Mouse (Mus musculus) cerebellum, postnatal 14 days (tissue): ENCODE data around the gene Pex10.

Source experiments
- DNase-seq, 2 experiments: peaks; one replicate each; pipeline ENCODE4 v3.0.0; 2021; ENCODE audit warnings: mixed read lengths in 2 of 2

Gene Pex10

DNA sequence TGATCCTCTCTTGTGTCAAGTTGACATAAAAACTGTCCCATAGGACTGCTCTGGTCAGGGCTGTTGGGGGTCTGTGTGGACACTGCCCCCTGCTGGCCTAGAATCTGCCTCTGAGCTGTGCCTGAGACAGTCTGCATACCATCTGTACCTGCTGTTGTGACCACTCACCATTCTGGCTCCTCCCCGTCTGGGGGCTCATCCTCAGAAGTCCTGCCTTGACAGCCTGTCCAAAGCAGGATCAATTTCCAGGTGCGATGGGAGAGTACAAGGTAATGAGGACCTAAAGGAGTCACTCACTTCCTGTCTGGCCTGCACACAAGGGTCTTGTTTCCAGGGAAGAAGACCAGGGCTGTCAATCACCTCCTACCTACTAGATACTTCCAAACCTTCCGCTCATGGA is 27.7 kb downstream of the Pex10 start:
- peak; percentile 67 for DNase-seq

DNA sequence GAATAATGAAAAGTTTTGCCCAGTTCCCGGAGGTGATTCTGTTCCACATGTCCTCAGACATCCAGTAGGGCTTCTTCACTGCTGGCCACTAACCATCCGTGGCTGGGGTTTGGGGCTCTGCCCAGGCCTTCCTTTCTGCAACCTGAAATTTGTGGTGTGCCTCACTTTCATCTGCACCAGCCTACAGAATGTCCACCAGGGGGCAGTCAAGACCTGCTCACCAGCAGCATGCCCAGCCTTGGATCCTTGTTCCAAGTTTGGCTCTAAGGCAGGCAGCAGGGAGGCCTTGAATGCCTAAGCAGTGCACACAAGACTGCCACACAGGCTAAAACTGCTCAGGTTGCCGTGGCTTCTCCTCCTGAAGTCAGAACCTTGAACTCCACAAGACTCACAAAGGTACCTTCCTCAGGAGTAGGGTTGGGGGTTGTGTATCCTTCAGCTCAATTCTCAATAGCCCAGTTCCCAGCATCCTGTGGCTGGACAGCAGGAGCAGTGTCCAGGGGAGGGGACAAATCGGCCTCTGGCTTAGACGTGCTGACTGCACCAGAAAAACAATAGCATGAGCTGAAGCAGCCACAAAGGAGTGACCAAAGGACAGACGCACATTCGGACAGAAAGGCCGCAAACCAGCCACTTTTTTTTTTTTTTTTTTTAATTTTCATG is 28.6 kb downstream of the Pex10 start:
- peak; percentile 95 to 96 for DNase-seq

DNA sequence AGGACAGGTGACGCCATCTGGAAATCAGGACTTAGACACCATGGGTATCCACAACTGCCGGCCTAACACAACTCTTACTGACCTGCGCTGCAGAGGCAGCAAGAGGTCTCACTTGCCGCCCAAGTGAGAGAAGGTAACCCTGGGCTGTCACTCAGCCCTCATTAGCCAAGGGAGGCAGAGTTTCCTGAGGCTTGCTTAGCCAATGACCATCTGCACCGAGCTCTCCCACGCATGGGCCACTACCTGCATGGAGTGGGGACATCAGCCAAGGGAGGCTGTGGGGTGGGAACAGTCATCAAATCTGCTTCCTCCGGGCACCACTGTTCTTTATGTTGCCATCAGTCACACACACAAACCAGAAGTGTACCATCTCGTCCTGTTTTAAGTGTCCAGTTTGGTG is 29.2 kb downstream of the Pex10 start:
- DNase-seq = peak; percentile 59 to 74

DNA sequence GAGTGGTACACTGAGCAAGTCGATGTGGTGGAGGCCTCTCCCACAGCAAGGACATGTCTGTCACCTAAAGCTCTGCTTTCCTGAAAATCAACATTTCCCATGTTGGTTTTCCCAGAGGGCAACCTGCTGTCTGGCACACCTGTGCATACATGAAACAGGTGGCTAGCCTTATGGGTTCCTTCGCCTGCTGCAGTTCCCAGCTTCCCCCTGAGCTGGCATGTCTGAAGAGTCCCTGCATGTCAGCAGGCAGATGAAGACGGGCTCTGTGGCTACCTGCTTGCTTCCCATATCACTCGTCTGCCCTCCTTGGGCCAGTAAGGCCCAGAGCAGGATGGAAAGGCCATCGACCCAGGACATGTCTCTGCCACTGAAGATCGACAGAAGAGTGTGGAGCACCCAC is 30.6 kb downstream of the Pex10 start:
- no peak for DNase-seq

DNA sequence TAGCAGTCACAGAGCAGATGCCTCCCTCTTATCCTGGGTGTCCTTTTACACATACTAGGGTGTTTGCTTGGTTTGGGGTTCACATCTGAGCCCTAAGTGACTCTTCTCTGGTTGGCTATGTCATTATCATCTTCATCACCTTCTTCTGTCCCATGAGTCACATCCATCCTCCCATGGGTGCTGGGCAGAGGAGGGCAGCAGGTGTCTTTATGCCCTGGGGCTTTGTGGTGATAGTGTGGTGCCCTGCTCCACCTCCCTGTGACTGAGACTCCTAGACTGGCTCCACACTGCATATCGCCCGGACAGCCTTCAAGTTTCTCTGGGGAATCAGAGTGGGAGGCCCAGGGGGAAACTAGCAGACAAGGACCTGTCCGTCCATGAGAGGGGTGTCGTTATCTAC is 31.8 kb downstream of the Pex10 start:
- DNase-seq = no peak

DNA sequence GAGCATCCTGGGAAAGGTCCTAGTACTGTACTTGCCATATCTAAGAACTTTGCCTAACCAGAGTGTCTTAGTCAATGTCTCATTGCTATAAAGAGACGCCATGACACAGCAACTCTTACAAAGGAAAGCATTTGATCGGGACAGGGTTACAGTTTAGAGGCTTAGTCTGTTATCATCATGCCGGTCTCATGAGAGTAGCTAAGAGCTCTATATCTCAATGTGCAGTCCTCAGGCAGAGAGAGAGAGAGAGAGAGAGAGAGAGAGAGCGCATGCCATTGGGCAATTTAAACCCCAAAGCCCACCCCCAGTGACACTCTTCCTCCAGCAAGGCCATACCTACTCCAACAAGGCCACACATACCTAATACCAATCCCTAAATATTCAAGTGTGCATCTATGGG is 41.1 kb downstream of the Pex10 start:
- no peak for DNase-seq

DNA sequence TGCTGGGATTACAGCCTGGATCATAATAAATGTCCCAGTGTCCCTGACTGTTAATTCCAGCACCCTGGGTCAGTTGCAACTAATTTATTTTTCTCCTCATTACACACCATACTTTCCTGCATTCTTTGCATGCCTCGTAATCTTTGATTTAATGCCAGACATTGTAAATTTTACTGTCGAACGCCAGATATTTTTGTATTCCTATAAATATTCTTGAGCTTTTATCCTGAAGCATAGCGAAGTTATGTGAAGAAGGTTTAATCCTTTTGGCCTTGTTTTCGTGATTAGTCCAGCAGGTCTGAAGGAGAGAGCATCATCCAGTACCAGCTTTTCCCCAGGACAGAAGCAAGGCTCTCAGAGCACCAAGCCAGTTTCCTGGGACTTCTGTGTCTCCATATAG is 42.7 kb downstream of the Pex10 start:
- no peak for DNase-seq

DNA sequence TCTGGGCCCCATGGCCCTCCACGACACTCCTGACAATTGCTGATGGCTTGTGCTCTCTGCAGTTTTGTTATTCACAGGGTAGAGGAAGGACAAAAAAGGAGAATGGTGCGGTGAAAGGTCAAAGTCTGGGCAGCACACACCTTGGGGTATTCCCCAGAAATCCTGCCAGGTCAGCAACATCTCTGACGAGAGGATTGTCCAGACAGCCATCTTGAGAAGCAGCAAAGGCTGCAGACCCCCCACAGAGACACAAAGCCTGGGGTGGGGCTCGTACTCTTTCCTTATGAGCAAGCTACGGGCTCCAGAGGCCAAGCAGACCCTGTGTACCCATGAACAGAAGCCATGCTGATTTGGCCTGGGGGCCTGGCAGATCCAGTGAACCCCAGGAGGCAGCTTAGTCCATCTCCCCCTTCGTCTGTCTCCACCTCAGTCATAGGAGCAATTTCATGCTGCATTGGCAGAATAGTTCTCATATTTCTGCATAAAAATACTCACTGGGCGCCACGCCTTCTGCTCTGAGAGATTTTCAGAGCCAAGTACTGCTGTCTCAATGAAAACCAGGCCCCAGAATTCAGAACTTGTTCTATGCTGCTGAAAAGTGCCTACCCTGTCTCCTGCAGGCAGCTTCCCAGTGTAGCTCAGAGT is 47.1 kb downstream of the Pex10 start:
- no peak for DNase-seq

DNA sequence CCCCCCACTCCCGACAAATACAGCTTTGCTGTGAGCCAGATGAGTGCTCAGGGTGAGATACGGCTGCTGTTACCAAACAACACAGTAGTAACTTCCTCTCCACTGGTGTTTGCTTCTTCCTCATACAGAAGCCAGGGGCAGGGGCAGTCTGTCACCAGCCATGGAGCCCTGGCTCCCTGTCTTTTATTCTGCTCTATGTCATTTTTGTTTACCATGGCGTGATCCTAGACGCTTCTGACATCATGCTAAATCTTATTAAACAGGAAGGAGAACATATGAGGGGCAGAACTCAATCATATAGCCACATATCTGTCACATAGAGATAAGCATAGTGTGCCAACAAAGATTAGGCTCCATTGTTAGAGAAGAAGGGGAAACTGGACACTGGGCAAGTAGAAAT is 49.8 kb downstream of the Pex10 start:
- DNase-seq = no peak

DNA sequence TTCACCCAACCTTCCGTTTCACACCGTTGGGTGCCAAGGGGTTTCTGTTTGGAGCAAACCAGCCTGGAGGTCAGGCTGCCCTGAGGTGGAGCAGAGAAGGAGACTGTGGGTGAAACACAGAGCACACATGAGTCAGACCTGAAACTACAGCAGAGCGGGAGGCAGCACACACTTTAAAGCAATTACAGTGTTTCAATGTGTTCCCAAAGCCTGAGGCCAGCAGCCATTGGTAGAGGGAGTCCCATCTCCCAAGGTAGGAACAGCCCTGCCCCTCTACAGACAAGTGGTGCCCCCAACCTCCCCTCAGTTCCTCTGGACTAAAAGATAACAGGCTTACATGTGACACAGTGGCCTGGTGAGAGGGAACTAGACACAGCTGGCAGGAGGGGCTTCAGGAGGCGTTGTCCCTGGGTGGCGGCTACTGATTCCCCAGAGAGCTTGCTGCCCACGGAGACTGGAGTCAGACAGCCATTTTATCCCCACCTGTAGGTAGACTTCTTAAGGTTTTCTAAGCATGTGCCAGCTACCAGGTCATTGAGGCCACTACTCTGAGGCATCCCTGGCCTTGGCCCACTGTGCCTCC is 50.7 kb downstream of the Pex10 start:
- no peak for DNase-seq

DNA sequence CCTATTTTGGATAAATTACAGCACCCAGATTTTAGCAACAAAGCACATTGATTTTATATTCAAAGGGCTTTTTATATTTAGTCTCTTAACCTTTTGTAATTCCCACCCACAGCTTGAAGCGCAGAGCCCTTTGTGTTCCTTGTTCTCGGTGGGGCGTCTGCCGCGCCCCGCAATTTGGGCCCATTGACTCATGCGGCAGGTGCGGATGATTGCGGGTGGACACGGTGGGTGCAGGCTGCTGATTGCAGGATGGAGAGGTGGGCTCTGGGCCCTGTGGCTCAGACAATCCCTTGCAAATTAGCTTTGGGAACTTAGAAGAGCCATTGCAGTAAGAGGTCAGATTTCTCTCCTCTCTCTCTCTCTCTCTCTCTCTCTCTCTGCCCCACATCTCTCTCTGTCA is 51.5 kb downstream of the Pex10 start:
- DNase-seq = no peak

DNA sequence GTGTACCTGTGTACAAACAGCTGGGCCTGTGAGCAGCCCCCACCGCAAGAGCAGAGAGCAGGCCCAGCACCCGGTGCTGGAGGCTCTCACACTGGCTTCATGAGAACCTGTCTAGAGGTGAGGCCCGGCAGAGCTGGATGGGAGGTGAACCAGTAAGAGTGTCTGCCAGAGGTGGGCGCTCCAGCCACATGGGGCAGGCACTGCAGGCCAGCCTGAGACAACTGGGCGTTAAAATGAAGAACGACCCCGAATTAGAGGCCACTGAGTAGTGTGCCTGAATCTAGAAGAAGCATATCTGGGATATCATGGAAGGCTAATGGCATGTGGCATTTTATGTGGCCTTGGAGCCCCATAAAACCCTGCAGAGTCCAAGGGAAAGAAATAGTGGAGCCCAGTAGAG is 53.2 kb downstream of the Pex10 start:
- DNase-seq = no peak

DNA sequence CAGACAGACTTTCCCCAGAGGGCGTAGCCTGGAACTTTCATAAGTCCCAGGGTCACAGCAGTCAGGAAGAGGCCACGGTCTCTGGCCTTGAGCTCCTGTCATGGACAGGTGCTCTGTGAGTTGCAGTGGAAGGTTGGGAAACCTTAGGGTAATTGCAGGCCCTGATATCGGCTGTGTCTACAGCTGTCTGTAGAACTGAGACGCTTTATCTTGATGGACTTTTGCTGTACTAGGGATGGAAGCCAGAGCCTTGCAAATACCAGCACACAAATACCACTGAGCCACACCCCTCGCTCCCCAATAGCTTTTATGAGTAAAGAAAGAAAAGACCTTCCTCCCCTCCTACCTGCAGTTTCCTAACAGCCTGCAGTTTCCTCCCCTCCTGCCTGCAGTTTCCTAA is 53.8 kb downstream of the Pex10 start:
- no peak for DNase-seq

DNA sequence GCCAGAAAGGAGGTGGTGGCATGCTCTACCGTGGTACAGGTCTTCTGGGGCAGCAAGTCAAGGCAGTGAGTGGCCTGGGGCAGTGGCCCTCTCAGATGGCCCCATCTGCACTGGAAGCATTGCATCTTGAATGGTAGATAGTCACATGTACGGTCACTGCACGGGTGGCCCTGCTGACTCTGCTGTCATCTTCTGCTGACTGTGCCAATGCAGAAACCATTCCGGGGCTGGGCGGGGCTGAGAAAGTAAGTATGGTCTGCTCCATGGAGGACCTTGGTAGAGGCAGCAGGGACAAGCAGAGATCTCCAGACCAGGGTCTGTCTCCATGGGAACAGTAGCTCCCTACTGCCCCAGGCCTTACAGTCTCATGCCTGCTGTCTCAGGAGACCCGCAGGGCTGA is 54.4 kb downstream of the Pex10 start:
- DNase-seq = no peak
